Mouse (Mus musculus) cerebellum, adult 11 months (tissue): Measurements from ENCODE around the gene Nfatc2.

Experiments
- DNase-seq: peaks from one replicate; pipeline ENCODE4 v3.0.0; 2022

Nfatc2 gene

GRCm38 (mm10) chr2:168526547-168527429, 74.7 kb downstream of the Nfatc2 start:
- DNase-seq, result no peak

- DNase-seq, result no peak
Measured at GRCm38 (mm10) chr2:168525391-168526154, 75.9 kb downstream of the Nfatc2 start.

- DNase-seq, result peak; percentile 57
Measured at GRCm38 (mm10) chr2:168524905-168525381, 76.5 kb downstream of the Nfatc2 start.

- DNase-seq, result no peak
Measured at GRCm38 (mm10) chr2:168522247-168522646, 79.2 kb downstream of the Nfatc2 start.

- no peak for DNase-seq
Measured at GRCm38 (mm10) chr2:168520771-168521170, 80.7 kb downstream of the Nfatc2 start.

- no peak for DNase-seq
Measured at GRCm38 (mm10) chr2:168519589-168519988, 81.9 kb downstream of the Nfatc2 start.

GRCm38 (mm10) chr2:168518256-168518659, 83.2 kb downstream of the Nfatc2 start:
- no peak for DNase-seq

- no peak for DNase-seq
Measured at GRCm38 (mm10) chr2:168517774-168518173, 83.7 kb downstream of the Nfatc2 start.

GRCm38 (mm10) chr2:168516717-168517116, 84.7 kb downstream of the Nfatc2 start:
- DNase-seq, result no peak

GRCm38 (mm10) chr2:168515466-168515865, 86.0 kb downstream of the Nfatc2 start:
- no peak for DNase-seq

GRCm38 (mm10) chr2:168514131-168514530, 87.3 kb downstream of the Nfatc2 start:
- no peak for DNase-seq

- DNase-seq, result no peak
Measured at GRCm38 (mm10) chr2:168511529-168511928, 89.9 kb downstream of the Nfatc2 start.

- DNase-seq, result no peak
Measured at GRCm38 (mm10) chr2:168508469-168509198, 92.8 kb downstream of the Nfatc2 start.

GRCm38 (mm10) chr2:168504431-168505182, 96.8 kb downstream of the Nfatc2 start:
- no peak for DNase-seq

GRCm38 (mm10) chr2:168503735-168504134, 97.7 kb downstream of the Nfatc2 start:
- DNase-seq, result no peak

GRCm38 (mm10) chr2:168500750-168501149, 100.7 kb downstream of the Nfatc2 start:
- DNase-seq, result no peak

GRCm38 (mm10) chr2:168500244-168500643, 101.2 kb downstream of the Nfatc2 start:
- DNase-seq, result no peak

GRCm38 (mm10) chr2:168491791-168492190, 109.7 kb downstream of the Nfatc2 start:
- no peak for DNase-seq

GRCm38 (mm10) chr2:168489953-168490352, 111.5 kb downstream of the Nfatc2 start:
- no peak for DNase-seq

- DNase-seq, result no peak
Measured at GRCm38 (mm10) chr2:168488158-168488925, 113.1 kb downstream of the Nfatc2 start.

GRCm38 (mm10) chr2:168481121-168481520, 120.3 kb downstream of the Nfatc2 start:
- no peak for DNase-seq
